Mouse (Mus musculus) left cerebral cortex, postnatal 25 days (tissue): ENCODE results near the gene Mkks. TPM values are rescaled to one million over a fixed set of nuclear protein-coding genes. Genes with fewer than 3 reads are reported as not detected.

Experiments used
- DNase-seq, 2 experiments: peaks; one replicate each; pipeline ENCODE4 v3.0.0; 2022; ENCODE audit warnings: low spot score in 2 of 2, mixed read lengths in 1 of 2
- intact Hi-C: fragments of 180-260 bp; cut with DNase I; formaldehyde crosslinking; loops from one replicate; pipeline ENCODE4 v1.15.1; 2025
- total RNA-seq, 2 experiments: library from RNA; stranded (reverse); gene quantifications; 2 replicates each; pipeline ENCODE4 v1.2.3; 2021

Gene Mkks
- total RNA-seq, 2 experiments from 2014 or later = 37.3 to 38.4 TPM

DNA sequence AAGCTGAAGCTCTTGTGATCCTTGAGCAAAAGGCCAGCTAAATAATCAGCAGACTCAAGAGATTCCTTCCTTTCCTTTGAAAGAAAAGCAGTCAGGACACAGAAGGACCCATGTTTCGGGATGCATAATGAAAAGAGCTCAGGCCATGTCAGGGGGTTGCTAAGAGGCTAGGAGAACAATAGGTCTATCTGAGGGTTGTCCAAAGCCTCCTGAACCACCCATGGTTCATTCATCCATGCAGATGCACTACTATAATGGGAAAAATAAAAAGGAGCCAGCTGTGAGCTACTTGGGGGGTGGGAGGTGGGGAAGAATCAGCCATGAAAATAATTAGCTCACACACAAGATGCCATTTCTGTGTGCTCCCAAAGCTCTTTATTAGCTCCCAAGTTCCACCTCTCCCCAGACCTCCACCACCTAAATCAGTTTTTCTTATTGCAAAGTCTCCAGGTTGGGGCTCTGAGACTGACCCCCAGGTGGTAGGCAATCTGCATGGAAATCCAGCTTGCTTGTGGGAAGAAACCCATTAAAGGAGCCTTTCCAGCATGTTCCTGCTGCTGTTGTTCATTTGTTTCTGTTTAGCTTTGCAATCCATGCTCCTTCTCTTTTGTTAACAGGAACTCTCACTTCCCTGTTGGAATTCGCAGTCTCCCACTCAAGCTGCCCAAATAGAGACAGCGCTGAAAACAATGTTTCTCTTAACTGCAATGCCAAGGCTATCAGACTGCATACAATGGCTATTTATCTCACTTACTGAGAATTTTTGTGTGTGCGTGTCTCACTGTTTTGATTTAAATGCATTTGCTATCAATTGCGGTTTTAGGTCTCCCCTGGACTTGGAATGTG, 36.4 kb downstream of the Mkks start:
- peak in 1 of 2 experiments; percentile 26 for DNase-seq
- intact Hi-C loops = loop anchor here (10.0 kb wide), 1 partner anchor 370 kb away; no protein-coding TSS in a partner anchor

DNA sequence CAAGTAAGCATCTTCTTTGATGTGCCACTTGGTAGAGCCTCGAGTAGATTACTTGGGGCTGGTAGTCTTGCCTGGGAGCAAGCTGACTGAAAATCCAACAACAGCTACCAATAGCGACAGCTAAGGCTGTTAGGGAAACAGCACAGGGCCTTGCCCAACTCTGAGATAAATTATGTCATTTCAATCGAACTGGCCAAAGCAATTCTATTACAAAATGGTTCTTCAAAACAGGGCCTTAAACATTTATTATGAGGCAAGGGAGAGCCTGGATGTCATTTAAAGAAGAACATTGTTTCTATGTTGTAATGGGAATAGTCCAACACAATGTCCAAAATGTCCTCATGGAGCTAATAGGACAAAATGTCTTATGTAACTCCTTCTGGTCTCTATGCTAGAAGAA, 40.8 kb downstream of the Mkks start:
- intact Hi-C loops = loop anchor here (10.0 kb wide), 1 partner anchor 366 kb away; no protein-coding TSS in a partner anchor
- no peak for DNase-seq

DNA sequence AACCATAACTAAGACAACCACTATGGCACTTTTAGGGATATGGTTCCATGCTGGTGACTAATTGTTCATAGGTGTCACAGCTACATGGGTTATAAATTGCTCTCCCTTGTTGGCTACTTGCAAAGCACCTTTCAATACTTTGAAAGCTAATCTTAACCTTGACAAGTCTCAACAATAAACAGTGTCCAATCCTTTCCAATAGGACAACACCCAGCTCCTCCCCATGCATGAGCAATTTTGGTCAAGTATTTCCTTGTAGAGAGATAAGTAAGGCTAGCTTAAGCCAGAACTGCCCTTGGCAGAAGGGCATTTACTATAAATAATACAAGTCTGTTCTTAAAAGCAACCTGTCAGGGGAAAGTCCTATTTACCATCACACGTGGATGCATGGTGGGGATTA, 53.2 kb downstream of the Mkks start:
- intact Hi-C loops = no loop called here
- no peak for DNase-seq

DNA sequence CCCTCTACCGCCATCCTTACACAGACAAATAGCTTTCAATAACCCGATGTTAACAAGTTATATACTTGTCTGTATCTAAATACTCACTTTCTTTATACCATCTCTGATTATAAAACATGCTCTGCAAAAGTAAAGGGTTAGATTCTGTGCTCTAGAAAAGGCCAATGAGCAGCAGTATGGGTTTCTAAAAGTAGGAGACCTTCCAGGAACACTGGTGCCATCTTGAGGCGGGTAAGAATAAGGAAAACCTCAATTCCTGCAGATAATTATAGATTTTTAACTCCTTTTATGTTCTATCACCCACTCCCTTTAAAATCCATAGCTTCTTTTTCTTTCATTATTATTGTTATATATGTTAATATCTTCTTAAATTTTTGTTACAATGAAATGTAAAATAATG, 55.3 kb downstream of the Mkks start:
- peak; percentile 26 to 70 for DNase-seq

DNA sequence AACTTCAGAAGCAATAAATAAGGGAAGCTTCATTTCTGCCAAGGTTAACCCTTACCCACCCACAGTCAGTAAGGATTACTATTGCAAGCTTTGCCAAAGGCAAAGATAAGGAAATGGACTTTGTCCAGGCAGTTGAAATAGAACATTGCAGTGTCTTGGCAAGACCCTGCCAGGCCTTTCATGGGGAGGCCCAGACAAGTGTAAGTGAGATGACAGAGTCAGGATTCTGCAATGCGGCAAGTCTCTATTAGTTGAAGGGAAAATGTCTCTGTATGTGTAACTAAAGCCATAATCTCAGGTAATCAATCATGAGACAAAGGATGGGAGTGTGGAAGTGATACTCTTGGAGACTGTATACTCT, 56.5 kb downstream of the Mkks start:
- intact Hi-C loops = no loop called here
- DNase-seq = no peak

More for the DNA sequence above, 55.3 kb downstream of the Mkks start:
- intact Hi-C loops = no loop called here

DNA sequence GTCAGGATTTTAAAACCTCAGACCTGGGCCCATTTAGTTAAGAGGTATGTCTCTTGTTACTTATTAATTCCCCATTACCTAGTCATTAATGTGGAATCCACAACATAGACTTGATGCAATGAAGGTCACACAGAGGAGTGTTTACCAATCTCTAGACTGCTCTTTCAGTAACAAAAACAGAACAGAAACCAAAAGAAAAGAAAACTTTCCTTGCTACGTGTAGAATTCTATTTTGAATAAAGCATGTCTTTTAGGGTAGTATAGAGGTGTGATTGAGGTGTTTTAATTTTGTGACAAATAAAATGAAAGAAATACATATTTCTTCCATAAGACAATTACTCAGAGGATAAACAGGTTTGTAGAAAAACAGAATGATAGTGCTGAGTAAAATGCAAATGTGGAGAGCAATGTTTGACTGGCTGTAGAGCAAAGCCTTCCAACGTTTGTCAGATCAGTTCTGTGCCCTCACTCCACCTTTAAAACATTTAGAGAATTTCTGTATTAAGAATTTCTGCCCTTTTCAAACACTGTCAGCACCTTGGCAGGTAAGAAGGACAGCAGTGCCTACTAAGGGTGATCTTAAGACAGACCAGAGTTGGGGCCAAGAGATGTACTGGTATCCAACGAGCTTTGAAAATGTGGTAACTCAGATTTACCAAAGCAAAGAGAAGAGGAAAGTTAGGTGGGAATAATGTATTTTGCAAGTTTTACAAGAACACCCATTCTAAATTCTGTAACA, 57.0 kb downstream of the Mkks start:
- DNase-seq = no peak
- intact Hi-C loops = no loop called here

DNA sequence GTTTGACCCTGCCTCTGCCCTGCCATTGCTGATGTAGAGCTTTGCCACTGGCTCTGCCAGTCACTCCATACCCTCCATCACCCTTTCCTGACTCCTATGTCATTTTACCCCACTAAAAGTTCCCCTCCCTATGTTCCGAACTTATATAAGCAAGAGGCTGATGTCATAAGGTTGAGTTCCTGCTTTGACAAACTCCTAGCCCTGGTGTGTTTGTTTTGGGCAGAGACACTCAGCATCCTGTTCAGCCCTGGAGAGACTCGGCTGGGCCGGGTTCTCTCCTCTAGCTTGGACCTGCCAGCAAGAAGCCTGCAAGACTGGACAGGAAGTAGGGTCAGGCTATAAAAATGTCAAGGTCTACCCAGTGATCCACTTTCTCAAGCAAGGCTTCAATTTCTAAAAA, 58.3 kb downstream of the Mkks start:
- DNase-seq = no peak
- intact Hi-C loops = no loop called here

DNA sequence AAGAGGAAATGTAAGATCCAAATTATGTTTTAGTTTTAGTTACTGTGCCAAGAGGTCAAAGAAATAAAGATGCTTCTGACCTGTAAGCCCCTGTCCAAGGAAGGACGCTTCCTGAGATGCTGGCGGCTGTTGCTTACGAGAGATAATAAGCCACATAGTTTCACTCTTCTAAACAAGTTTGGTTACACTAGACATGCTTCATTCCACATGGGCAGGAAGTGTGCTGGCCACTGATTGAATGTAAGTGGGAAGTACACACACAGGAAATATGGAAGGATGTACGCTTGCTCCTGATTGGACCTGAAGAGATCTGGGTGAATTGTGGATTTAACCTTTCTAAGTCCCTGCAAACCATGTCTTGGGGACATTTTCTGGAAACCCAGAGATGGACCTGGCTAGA, 63.6 kb downstream of the Mkks start:
- intact Hi-C loops = no loop called here
- DNase-seq = no peak

Other genes starting within 250 kb of the Mkks start
- 1,000 to 10,000 TPM; 2,524 to 2,644 TPM for gene Snap25, start 177.9 kb downstream of the Mkks start, total RNA-seq
- 10 to 100 TPM; 12.8 to 45.7 TPM for gene AL731706.2, start 5.7 kb downstream of the Mkks start, total RNA-seq
- gene Slx4ip, start 171 bp downstream of the Mkks start, total RNA-seq = 1 to 10 TPM; 9.3 to 10.0 TPM
- gene AL731706.1, start within 50 bp of the Mkks start, total RNA-seq = 1 to 10 TPM; 5.9 to 9.0 TPM
- 1 to 10 TPM; 4.2 to 6.0 TPM for gene Jag1, start 225.3 kb upstream of the Mkks start, total RNA-seq